Mouse (Mus musculus) sigmoid colon, adult 10 weeks (tissue): ENCODE measurements around the gene Npr2. TPM values are rescaled to one million over a fixed set of nuclear protein-coding genes. Genes with fewer than 3 reads are reported as not detected.

ENCODE experiments used
- polyA plus RNA-seq: library from polyadenylated mRNA; stranded (reverse); fragments of 350-450 nt; fragmentation: Illumina TruSeq; extraction: RNeasy Lipid Tissue Mini Kit (QIAGEN cat#74804); gene quantifications from one replicate; pipeline ENCODE4 v1.2.3, GENCODE M21; 2014; ENCODE audit warnings: low read depth, low replicate concordance

The Npr2 gene
- 3.2 TPM for polyA plus RNA-seq

GRCm38 (mm10) chr4:43631046-43631955 lies at the start of gene Npr2:
Gene Npr2, plus strand, starts transcription at chr4:43631935.

GRCm38 (mm10) chr4:43584444-43585416 lies 47.0 kb upstream of the Npr2 start, which contains the start of gene Msmp:
Gene Msmp, minus strand, starts transcription at chr4:43584494.

DNA sequence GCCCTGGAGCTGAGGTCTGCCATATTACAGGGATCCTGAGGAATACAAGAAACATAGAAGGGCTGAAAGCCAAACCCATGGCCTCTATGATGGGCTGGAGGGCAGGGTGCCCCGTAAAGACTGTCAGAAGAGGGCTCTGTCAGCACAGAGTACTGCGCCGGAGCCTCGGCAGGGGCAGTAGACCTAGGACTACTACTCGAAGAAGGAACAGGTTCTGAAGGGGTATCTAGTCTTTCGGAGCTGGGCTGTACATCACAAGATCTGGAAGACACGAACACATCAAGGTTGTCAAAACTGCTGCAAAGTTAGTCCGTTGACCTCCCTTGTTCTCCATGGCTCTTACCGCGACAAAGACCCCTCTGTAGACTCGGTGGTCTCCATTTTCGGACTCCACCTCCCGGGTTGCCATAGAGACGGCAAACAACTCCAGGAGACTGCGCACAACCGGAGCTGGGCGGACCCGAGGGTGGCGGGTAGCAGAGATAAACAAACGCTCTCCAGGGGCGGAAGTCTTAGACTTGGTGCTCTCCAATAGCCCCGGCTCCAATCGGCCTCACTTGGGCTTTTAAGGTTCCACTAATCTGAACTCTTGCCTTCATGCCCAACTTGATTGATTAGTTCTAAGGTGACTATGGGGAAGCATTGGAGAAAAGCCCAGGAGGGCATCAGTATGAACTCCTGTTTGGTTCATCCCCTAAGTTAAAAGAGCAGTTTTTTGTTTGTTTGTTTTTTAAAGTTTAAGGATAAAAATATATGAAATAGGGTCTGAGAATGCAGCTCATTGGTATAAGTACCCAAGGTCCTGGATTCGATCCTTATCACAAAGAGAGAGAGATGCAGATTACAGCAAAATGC lies 21.7 kb downstream of the Npr2 start, which contains the start of gene Spag8:
TSS of gene Spag8 (minus strand) at position 434 of the 855 bp plus-strand sequence.

DNA sequence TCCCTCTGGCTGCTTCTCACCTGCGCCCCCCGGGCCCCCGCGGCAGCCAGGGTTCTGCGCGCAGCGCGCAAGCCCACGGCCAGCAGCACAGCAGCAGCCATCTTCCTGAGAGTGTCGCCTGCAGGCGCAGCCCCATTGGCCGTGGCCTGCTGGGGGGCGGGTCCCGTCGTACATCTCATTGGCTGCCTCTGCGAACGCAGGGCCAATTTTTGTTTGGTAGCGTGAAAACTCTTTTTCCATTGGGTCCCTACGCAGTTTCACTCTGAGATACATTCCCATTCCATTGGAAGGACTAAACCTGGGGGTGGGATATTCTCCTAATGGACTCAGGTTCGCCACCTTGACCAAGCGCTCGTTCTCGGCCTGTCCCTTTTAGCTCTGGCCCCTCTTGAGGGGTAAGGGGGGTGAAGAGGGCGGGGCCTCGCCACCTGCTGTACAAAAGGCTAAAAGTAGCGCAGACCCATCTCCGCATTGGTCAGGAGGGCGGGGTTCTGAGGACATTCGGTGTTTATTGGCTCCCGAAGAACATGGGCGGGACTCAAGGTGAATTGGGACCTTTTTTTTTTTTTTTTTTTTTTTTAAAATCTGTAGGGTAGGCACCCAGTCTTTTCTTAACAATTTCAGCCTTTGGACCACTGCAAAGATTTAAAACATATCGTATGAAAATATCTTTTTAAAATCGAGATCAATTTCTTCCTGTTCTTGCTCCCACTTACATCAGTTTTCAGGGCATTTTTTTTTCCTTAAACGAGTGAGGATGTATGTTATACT lies 24.8 kb downstream of the Npr2 start, which contains the start of gene Hint2:
TSS of gene Hint2 (minus strand) at position 128 of the 771 bp plus-strand sequence.

GRCm38 (mm10) chr4:43668782-43669427 lies 37.2 kb downstream of the Npr2 start, which contains the start of the genes Tmem8b and Fam221b:
Gene Tmem8b, plus strand, starts transcription at chr4:43668971.
Gene Fam221b, minus strand, starts transcription at chr4:43669145.

DNA sequence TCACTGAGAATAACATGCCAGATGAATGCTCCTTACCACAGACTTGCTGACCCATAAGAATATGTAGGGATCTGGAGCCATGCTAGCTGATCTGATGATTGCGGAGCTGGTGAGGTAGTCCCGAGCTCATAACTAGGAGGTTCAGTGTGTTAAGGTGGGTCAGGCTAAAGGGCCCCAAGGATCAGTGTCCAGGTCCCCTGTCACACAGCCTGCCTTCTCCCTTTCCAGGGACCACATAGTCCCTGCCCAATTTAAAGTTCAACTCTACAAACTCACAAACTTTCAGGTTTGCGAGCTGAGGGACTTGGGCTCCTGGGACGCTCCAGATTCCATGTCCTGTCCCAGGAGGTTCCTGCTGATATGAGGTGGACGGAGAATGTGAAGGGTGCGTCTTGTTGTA lies 69.0 kb downstream of the Npr2 start, which contains the start of gene Olfr70:
TSS of gene Olfr70 (minus strand) at position 101 of the 400 bp plus-strand sequence.

Other genes starting within 250 kb of the Npr2 start
- gene Rusc2, start 250.0 kb upstream of the Npr2 start, polyA plus RNA-seq: 0.16 TPM
- not detected for gene Fam166b, start 202.8 kb upstream of the Npr2 start, polyA plus RNA-seq
- gene Tesk1, start 190.0 kb upstream of the Npr2 start, polyA plus RNA-seq: 0.88 TPM
- gene Cd72, start 177.3 kb upstream of the Npr2 start, polyA plus RNA-seq: 8.8 TPM
- gene Sit1, start 148.2 kb upstream of the Npr2 start, polyA plus RNA-seq: not detected
- gene Ccdc107, start 139.0 kb upstream of the Npr2 start, polyA plus RNA-seq: 10.5 TPM
- gene Arhgef39, start 132.2 kb upstream of the Npr2 start, polyA plus RNA-seq: 22.4 TPM
- 22.6 TPM for gene Car9, start 125.0 kb upstream of the Npr2 start, polyA plus RNA-seq
- gene Tpm2, start 108.2 kb upstream of the Npr2 start, polyA plus RNA-seq: 135 TPM
- gene Creb3, start 69.6 kb upstream of the Npr2 start, polyA plus RNA-seq: 13.0 TPM
- gene Tln1, start 69.2 kb upstream of the Npr2 start, polyA plus RNA-seq: 75.7 TPM
- gene Rgp1, start 53.2 kb upstream of the Npr2 start, polyA plus RNA-seq: 5.5 TPM
- 1.9 TPM for gene Gba2, start 53.1 kb upstream of the Npr2 start, polyA plus RNA-seq
- gene Msmp, start 47.4 kb upstream of the Npr2 start, polyA plus RNA-seq: not detected
- gene Spag8, start 21.7 kb downstream of the Npr2 start, polyA plus RNA-seq: not detected
- gene Hint2, start 24.5 kb downstream of the Npr2 start, polyA plus RNA-seq: 8.2 TPM
- 2.7 TPM for gene Tmem8b, start 37.0 kb downstream of the Npr2 start, polyA plus RNA-seq
- 0.47 TPM for gene Fam221b, start 37.2 kb downstream of the Npr2 start, polyA plus RNA-seq
- gene Olfr70, start 68.9 kb downstream of the Npr2 start, polyA plus RNA-seq: not detected
- not detected for gene Olfr71, start 78.3 kb downstream of the Npr2 start, polyA plus RNA-seq
- gene Hrct1, start 95.3 kb downstream of the Npr2 start, polyA plus RNA-seq: not detected
- 0.54 TPM for gene Spaar, start 98.1 kb downstream of the Npr2 start, polyA plus RNA-seq
- not detected for gene Olfr159, start 139.1 kb downstream of the Npr2 start, polyA plus RNA-seq
- not detected for gene Olfr156, start 192.0 kb downstream of the Npr2 start, polyA plus RNA-seq
- not detected for gene Olfr157, start 208.3 kb downstream of the Npr2 start, polyA plus RNA-seq
- gene Olfr155, start 219.6 kb downstream of the Npr2 start, polyA plus RNA-seq: not detected
- 8.7 TPM for gene Reck, start 243.6 kb downstream of the Npr2 start, polyA plus RNA-seq